Mouse (Mus musculus) CD4-positive, CD25-positive, alpha-beta regulatory T cell, adult 4 months (primary cell): ENCODE results near the gene Mrpl52. TPM values are rescaled to one million over a fixed set of nuclear protein-coding genes. Genes with fewer than 3 reads are reported as not detected.

Experiments used
- ATAC-seq: one replicate; pipeline ENCODE4 v1.8.0; 2017
- polyA plus RNA-seq, 2 experiments: library from polyadenylated mRNA; unstranded; fragments of 100-300 nt; shearing (Covaris generic); gene quantifications; one replicate each; pipeline ENCODE4 v1.2.1; 2017

Gene Mrpl52
- polyA plus RNA-seq, 2 experiments from 2014 or later, result 216 to 249 TPM

- ATAC-seq, result no peak
Observed at GRCm38 (mm10) chr14:54412000-54412576, 14.6 kb upstream of the Mrpl52 start.

DNA sequence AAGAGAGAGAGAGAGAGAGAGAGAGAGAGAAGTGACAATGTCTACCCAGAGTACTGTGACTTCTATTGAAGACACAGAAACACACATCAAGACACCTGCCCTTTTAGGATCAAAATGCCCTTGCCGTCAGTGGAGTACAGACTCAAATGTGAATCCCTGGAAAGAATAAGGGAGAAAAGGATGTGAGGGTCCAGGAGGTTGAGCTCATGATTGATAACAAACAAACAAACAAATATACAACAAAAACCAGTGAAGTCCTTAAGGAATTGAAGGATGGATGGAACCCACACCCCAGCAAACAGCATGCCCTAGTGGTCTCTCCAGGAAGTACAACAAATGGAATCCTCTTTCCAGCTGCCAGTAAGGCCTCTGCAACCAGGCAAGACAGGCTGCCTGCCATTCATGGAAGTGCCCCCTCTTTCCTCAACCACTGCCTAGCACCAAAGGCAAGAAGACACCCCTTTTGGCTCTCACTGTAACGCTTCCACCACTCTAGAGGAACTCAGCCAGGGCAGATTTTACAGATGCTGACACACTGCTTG, 14.0 kb upstream of the Mrpl52 start:
- no peak for ATAC-seq

GRCm38 (mm10) chr14:54413877-54414700, 12.6 kb upstream of the Mrpl52 start:
- ATAC-seq, result no peak

DNA sequence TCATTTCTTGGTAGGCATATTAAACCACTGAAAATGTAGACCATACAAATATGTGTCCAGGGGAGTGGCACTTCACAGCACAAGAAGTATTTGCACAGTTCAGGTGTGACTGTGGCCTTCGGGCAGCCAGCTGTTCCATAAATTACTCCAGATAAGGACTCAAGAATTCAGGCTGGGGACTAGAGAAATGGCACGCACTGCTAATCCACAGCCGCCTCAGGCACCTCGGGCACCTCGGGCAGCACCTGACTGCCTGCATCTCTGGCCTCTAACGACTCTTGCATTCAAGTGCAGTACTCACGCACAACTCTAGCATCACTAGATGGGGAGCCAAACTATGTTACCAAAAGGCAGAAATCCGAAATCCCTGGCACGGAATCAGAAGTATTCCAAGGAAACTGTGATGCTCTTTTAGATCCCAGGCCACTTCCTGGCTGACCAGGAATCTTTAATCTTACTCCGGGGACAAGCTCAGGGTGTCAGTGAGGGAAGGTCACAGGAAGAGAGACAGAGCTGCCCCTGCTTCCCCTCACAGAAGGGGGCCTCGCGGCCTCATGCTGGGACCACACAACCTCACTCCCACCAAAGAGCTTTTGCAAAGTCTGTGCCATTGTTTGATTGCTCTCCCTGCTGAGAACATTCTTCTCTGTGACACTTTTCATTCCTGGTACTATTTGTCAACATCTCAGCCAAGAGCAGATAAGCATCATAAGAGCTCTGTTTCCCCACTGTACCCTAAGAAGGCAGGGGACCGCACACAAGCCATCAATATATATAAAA, 11.3 kb upstream of the Mrpl52 start:
- no peak for ATAC-seq

DNA sequence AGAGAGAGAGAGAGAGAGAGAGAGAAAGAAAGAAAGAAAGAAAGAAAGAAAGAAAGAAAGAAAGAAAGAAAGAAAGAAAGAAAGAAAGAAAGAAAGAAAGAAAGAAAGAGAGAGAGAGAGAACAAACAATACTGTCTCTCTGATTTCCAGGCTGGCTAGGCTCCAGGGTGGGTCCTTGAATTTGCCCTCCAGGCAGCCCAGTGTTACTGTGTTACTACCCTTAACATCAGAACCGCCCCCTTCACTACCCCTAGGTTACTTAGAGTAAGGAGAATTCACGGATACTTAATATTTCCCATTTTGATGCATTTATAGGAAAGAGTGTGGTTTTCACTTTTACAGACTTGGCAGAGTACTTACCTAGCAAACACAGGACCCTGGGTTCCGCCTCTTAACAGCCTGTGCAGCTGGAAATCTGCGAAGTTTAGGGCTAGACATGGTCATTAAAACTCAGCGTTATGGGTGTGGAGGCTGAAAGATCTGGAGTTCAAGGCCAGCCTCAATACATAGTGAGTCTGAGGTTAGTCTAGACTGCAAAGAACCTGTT, 10.4 kb upstream of the Mrpl52 start:
- no peak for ATAC-seq

DNA sequence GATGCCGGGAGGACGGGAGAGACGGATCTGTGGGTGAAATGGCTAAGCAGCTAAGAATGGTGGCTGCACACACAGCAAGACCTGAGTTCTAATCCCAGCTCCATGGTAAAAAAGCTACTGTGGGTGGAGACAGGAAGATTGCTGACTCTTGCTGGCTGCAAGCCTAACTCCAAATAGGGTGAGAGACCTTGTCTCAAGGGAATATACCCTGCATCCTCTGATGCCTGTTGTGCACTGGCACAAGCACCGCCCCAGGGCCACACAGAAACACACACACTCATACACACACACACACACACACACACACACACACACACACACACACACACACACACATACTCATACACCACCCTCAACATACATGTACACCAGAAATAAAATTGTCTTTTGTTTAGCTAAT, 9.9 kb upstream of the Mrpl52 start:
- no peak for ATAC-seq

DNA sequence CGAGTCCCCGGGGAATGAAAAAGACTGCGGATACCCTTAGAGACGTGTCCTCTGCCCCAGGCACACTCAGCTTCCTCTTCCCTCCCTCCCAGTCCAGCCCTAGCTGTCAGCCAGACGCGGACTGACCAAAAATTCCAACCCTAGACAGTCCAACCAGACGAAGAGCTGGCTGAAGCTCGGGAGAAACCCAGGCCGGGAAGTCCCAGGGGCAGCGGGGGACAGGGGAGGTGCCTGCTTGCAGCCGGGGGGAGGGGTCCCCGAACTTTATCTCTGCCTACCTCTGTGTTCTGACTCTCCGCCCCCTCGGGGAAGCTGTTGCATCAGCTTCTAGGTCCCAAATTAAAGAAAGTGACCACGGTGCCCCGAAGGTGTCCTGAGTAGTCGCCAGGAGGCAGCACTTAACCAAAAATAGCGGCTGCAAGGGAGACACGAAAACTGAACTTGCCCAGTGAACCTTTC, 9.1 kb upstream of the Mrpl52 start, which contains the start of gene Slc7a7:
Gene Slc7a7 (minus strand): TSS at position 158 of the 459 bp plus-strand sequence.
- ATAC-seq, result no peak

- no peak for ATAC-seq
Observed at GRCm38 (mm10) chr14:54421014-54421413, 5.7 kb upstream of the Mrpl52 start.

- no peak for ATAC-seq
Observed at GRCm38 (mm10) chr14:54423406-54423805, 3.3 kb upstream of the Mrpl52 start.

- ATAC-seq, result no peak
Observed at GRCm38 (mm10) chr14:54424634-54425033, 2.1 kb upstream of the Mrpl52 start.

GRCm38 (mm10) chr14:54425540-54425939, 1.2 kb upstream of the Mrpl52 start:
- ATAC-seq, result no peak

DNA sequence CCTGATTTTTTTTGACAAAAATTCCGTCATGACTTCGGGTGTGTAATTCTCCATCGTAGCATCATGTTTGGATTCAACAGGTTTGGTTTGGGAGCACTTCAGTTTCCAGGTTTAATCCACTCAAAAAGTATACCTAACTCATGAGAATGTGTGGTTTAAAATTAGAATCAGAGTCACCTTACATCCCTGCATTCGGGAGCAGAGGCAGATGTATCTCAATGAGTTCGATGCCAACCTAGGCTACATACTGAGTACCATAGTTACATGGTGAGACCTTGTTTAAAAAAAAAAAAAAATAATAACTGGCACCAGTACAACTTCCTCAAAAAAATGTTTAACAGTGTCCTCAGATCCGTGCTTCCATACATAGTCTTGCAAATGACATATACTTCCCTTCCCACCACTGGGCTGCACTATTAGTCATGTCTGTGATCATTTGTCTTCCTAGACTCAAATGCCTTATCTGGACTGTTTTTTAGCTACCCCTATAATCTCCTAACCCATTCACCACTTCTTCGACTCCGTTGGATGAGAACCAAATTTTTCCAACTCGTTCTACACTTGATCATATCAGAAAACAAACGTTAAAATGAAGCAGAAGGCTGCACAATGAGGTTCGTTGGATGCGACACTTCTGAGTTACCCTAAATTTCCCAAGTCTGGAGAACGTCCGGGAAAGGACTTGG, 563 bp upstream of the Mrpl52 start:
- peak; percentile 18 for ATAC-seq

DNA sequence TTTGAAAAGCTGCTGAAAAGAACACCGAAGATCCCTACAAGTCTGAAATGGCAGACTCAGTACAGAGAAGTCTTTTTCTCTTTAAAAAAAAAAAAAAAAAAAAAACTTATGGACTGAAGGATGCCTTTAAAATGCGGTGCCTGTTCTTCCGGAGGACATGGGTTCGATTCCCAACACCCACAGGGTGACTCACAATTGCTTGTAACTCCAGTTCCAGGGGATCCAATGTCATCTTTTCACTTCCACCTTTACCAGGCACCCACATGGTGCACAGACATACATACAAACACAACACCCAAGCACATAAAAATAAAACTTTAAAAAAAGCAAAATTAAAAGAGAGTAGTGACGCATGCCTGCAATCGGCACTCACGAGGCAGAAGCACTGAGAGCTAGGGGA, 987 bp downstream of the Mrpl52 start:
- ATAC-seq, result no peak

- no peak for ATAC-seq
Observed at GRCm38 (mm10) chr14:54428421-54428820, 1.7 kb downstream of the Mrpl52 start.

DNA sequence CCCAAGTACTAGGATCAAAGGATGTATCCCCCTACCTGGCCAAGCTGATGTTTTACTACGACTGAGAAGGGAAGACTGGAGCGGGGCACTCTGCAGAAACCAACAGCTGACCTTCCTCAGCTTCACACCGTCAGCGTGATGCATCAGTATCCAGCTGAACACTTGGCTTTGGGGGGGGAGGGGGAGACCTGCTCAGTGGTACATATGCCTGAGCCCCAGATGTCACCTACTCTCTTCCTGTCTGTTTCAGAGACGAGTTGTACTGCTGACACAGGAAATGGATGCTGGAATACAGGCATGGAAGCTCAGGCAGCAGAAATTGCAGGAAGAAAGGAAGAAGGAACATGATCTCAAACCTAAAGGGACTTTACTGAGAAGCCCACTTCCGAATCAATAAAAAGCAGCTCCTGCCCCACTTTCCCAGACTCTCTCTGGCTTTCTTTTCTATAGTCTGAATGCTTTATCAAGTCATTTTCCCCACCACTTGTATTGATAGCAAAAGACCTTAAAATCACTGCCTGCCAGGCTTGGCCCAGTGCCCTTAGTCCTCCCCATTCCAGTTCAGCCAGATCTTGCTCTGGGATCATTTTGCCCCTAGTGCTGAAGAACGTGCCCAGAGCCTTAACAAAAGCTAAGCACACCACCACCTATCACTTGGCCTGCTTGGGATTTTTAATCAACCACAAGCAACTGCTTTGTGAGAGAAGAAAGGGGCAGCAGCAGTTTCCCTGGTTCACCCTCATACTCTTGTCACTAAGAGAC, 2.8 kb downstream of the Mrpl52 start:
- no peak for ATAC-seq

- ATAC-seq, result no peak
Observed at GRCm38 (mm10) chr14:54430406-54431145, 3.9 kb downstream of the Mrpl52 start.

GRCm38 (mm10) chr14:54431334-54432077, 4.8 kb downstream of the Mrpl52 start, which contains the start of gene Mmp14:
Gene Mmp14 (plus strand): TSS chr14:54431612.
- no peak for ATAC-seq

DNA sequence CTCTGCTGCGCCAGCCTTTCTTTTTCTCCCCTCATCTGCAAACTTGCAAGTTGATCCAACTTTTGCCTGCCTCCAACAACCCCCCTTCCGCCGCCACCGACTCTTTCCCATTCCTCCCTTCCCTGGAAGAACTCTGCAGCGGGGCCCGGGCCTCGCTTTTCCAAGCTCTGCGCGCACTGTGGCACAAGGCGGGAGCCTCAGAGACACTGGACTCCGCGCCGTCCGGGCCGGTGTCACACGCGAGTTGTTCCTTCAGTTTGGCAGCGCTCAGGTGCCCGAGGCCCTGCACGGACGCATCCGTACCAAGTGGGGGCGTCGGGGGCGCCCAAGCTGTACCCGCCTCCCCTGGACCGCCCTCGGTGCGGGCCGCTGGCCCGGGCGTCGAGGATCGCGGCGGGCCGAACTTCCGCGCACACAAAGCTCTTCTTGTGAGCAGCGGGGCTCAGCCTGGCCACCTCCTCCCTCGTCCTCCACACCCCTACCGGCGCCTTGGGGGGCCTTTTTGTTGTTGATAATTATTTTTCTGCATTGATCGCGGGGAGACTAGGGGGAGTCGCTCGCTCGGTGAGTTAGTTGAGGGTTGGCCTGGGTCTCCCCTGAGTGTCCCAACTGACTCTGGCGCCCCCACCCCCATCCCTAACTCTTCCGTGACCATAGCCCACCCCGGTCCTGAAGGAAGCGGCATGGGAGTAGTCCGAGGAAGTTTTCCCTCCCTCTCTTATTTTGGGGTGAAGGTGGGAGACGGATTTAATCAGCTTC, 5.5 kb downstream of the Mrpl52 start:
- no peak for ATAC-seq
